Mouse (Mus musculus): Measurements from ENCODE around the gene Kif23. TPM values are rescaled to one million over a fixed set of nuclear protein-coding genes. Genes with fewer than 3 reads are reported as not detected.

Gene Kif23
- polyA plus RNA-seq (2014; fragmentation: Illumina TruSeq; extraction: RNeasy Lipid Tissue Mini Kit (QIAGEN cat#74804); ENCODE audit: low replicate concordance), result 54.5 TPM

DNA sequence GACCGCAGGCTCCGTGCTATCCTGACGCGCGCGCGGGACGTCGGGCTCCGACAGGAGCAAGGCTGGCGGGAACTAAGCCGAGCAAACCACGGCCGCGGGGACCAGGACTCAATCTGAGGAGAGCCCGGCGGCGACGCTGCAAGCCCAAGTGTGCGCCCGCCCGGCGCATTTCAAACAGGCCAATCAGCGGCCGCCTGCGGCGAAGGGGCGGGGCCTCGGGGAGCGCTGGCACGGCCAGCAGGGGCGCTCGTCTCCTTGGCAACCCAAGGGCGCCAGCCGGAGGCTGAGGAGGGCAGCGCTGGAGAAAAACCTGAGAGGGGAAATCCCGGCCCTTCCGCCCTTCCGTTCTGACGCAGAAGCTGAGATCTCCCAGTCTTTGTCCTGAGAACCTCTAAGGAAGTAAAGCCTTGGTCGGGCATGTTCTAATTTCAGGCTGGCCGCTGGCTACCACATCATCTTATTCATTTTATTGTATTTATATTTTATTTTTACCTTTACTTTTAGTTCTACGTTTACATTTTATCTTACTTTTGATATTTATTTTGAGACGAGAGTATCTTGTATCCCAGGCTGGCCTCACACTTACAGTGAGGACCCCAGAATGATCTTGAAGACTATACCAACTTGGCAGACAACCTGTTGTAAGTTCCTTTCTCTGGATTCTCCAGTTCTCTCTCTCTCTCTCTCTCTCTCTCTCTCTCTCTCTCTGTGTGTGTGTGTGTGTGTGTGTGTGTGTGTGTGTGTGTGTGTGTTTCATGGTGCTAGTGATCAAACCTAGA is at the start of gene Kif23:
Kif23 (minus strand) TSS at position 152 of the 779 bp plus-strand sequence.

GRCm38 (mm10) chr9:61914203-61914916 is 32.2 kb downstream of the Kif23 start, which contains the start of gene Rplp1:
Gene Rplp1 (minus strand): TSS chr9:61914542.

Other genes starting within 250 kb of the Kif23 start
- gene Rplp1, start 32.2 kb downstream of the Kif23 start, polyA plus RNA-seq (2014; fragmentation: Illumina TruSeq; extraction: RNeasy Lipid Tissue Mini Kit (QIAGEN cat#74804); ENCODE audit: low replicate concordance), result 34.0 TPM
- gene Paqr5, start 80.1 kb upstream of the Kif23 start, polyA plus RNA-seq (2014; fragmentation: Illumina TruSeq; extraction: RNeasy Lipid Tissue Mini Kit (QIAGEN cat#74804); ENCODE audit: low replicate concordance), result 1.5 TPM
- 25.1 TPM for gene Glce, start 175.9 kb upstream of the Kif23 start, polyA plus RNA-seq (2014; fragmentation: Illumina TruSeq; extraction: RNeasy Lipid Tissue Mini Kit (QIAGEN cat#74804); ENCODE audit: low replicate concordance)

Data from small intestine, adult 10 weeks (tissue).